Mouse (Mus musculus): Measurements from ENCODE around the gene Ehbp1l1. TPM values are rescaled to one million over a fixed set of nuclear protein-coding genes. Genes with fewer than 3 reads are reported as not detected.
"Not testable (repeated sequence)": the region's sequence is repeated elsewhere in the genome, so short reads cannot be mapped to it uniquely, and the experiment has no call there.

The Ehbp1l1 gene
- total RNA-seq, 2 experiments from 2014 or later = 29.8 to 48.9 TPM

- DNase-seq = no peak
These were observed 16.0 kb downstream of the Ehbp1l1 start for GRCm38 (mm10) chr19:5710068-5710467.

DNA sequence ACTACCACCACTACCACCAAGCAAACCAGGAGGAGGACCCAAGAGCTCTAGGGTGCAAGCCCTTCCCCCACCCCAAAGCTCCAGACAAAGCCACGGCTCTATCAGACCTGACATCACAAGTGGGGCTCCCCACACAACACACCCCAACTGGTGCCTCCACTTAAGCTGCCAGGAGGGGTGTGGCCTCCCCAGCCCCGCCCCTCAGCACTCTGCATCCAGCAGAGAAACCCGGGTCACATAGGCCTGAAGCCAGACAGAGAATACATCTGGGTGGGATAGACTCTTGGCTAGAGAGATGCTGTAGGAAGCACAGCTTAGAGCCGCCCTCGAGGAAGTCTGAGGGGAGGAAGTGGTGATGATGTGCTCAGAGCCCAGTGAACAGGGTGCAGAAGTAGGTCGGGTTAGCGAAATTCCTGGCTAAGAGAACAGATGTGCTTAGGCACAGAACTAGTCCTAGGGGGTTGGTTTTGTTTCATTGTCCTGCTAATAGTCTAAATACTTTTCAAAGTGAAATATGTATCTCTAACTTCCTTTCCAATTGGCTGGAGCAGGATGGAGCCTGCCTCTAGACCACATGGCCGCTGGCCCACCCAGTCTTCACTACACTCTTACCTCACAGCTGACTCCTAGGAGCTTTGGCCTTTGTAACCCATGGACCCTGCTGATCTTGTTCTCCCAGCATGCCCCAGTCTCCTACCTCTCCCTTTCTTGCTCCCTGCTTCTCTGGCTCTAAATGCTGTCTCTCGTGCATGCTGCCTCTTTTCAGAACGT, 21.1 kb downstream of the Ehbp1l1 start:
- DNase-seq = peak; percentile 46

DNA sequence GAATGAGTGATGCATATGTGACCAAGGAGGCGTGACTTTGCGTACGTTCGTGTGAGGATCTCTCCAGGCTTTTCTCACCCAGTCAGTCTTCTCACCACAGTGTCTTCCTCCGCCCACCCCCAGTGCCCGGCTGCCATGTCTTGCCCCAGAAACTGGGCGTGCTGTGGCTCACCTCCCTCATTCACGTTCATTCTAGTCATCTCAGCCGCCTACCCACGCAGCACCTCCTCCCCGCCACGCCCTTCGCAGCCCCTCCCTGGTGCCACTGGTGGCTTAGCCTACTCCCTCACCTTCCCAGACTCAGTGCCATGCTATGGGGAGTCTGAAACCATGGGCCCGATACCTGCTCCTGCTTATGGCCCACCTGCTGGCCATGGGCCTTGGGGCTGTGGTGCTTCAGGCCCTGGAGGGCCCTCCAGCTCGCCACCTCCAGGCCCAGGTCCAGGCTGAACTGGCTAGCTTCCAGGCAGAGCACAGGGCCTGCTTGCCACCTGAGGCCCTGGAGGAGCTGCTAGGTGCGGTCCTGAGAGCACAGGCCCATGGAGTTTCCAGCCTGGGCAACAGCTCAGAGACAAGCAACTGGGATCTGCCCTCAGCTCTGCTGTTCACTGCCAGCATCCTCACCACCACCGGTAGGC, 21.8 kb downstream of the Ehbp1l1 start, which contains the start of gene Kcnk7:
TSS of gene Kcnk7 (plus strand) at position 205 of the 638 bp plus-strand sequence.
- no peak for DNase-seq

GRCm38 (mm10) chr19:5695849-5696462, 30.2 kb downstream of the Ehbp1l1 start:
- no peak for DNase-seq

DNA sequence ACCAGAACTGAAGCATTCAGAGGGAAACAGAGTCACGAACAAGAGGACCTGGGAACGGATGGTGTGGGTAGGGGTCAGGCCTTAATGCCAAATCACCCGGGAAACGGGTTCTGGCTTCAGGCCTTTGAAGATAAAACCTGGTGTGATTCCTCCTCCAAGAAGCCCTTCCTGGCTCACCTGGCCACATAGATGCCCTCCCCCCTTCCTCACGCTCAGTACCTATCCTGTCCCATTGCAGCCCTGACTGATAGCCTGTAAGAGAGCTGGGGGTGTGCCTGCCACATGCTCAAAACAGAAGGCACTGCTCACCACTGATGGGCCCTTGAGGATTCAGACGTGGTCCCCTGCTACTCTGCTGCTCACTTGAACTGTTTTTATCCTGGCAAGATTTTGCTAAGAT, 32.3 kb downstream of the Ehbp1l1 start:
- DNase-seq = no peak

DNA sequence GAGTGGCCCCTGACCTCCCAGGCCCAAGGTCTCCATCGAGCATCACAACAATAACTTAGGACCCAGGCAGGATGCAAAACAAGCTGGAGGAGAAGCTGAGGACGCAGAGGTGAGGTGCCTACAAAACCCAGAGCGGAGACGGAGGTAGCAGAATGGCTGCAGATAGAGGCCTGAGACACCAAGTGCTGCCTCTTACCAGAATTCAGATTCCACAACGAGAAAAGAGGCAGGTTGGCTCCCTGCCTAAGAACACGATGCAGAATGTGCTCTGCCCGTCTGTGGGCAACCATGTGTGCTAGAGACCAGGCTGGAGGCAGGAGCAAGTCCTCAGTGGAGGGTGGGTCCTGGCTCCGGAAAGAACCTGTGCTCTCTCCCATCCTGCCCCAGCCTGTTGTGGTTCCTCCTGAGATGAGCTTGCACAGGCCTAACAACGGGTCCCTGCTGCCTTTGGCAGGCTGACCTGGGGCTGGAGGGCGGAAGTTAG, 33.2 kb downstream of the Ehbp1l1 start:
- DNase-seq = no peak

DNA sequence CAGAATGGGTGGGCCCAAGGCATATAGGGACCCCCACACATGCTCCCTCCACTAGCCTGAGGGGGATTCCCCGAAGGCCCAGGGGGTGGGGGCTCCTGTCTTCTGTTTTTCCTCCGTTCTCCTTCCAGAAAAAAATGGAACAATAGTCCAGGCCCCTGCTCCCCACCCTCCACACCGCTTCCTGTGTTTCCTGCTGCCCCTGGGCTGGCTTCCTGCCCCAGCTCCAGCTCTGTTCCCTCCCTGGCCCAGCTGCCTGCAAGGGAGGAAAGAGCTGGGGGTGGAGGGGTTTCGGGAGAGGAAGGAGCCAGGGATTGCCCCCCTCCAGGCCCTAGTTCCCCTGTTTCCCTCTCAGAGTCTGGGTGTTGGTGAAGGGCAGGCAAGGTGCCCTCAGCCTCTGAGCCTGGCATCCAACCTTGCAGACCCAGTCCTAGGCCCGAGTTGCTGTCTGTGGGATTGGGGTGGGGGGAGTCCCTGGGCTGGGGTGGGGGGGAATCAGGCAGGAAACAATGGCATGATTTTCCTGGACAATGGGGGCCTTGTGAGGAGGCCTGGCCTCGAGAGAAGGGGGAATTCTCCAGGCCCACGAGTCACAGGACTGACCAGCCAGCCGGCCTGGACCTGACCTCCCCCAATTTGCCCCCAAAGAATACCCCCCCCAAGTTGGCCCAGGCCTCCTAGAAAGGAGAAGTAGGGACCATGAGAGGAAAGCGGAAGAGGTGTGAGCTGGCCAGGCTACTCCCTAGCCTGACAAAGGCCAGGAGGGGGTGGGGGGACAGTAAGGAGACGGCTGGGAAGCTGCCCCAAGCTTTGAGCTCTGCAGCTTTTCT, 33.8 kb downstream of the Ehbp1l1 start:
- peak; percentile 64 for DNase-seq

DNA sequence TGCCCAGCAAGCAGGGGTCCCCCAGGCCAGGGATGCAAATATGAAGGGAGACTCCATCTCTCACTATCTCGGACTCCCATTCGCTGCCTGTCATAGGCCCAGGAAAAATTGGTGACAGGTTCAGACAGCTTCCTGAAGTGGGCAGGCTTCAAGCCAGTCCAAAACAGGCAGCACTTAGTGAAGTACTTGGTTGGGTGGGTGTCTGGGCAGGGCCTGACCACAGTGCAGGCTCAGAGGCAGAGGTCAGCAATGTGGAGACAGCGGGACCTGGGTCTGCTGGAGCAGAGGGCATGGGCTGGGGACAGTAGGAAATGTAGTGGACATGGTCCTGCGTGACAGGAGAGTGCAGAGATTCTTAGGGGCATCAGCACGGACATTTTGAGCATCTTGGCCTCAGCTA, 34.5 kb downstream of the Ehbp1l1 start:
- DNase-seq = no peak

GRCm38 (mm10) chr19:5690343-5690735, 35.8 kb downstream of the Ehbp1l1 start:
- DNase-seq = no peak

DNA sequence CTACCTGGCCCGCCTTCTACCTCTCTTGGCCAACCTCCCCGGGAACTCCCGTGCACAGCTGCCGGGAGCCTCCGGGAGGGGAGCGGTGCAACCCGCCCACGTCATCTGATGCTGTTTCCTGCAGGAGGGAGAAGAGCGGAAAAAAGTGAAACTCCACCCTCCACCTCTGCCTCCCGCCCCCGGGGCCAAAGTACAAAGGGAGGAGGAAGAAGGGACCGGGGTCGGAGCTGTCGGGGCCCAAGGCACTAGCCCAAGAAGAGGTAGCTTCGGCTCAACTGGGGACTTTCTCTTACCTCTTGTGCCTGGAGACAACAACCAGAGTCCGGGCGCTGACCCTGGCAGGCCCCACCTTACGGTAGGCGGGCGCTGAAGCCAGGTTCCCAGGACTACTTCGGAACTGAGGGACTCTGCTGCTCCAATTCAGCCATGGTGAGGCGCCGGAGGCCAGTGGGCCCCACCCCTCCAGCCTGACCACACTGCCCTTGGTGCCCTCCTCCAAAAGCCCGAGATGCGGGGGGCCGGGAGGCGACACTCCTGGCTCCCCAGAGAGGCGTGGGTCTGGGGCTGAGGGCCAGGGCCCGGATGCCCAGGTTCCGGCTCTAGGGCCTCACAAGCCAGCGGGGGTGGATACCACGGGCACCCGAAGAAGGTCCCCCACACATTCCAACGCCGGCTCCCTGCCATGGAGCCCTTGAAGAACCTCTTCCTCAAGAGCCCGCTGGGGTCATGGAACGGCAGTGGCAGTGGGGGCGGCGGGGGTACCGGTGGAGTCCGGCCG, 36.4 kb downstream of the Ehbp1l1 start:
- peak; percentile 94 for DNase-seq

GRCm38 (mm10) chr19:5689088-5689428, 37.1 kb downstream of the Ehbp1l1 start:
- no peak for DNase-seq

- peak; percentile 97 for DNase-seq
These were observed 37.7 kb downstream of the Ehbp1l1 start, which contains the start of the genes Map3k11 and Pcnx3 for GRCm38 (mm10) chr19:5688200-5689087. Gene Map3k11, plus strand, starts transcription at chr19:5688742. Gene Pcnx3, minus strand, starts transcription at chr19:5688908.

DNA sequence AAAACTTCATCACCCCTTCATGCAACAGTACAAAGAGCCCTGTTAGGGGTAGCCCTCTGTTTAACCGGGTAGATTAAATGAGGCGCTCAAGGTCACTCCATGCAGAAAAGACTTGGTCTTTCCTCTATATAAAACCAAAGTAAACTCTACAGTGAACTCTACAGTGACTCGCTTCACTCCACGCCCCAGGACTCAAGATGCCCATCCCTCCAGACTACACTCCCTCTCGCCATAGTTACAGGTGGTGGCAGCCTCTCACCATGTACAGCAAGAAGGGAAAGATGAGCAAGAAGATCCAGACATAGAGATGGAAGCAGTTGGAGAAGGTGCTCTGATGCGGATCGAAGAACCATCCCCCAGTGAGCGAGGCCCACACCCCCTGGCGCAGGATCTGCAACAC, 38.4 kb downstream of the Ehbp1l1 start:
- DNase-seq = no peak

DNA sequence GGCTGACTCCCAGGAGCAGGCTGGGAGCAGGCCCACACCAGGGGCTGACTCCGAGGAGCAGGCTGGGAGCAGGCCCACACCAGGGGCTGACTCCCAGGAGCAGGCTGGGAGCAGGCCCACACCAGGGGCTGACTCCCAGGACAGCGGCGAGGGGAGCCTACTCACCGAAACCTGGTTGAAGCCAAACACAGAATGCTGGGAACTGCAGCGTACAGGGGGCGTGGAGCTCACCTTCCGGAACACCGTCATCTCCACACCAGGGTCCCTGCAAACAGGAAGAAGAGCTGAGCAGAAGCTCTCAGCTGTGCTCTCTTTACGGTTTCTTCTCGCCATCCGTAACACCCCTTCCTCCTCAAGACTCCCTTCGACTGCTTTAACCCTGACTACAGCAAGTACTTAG, 39.2 kb downstream of the Ehbp1l1 start:
- DNase-seq = not testable (repeated sequence)

GRCm38 (mm10) chr19:5686437-5686836, 39.7 kb downstream of the Ehbp1l1 start:
- no peak for DNase-seq

GRCm38 (mm10) chr19:5685861-5686260, 40.3 kb downstream of the Ehbp1l1 start:
- DNase-seq = no peak

- DNase-seq = no peak
These were observed 40.7 kb downstream of the Ehbp1l1 start for GRCm38 (mm10) chr19:5685431-5685830.

DNA sequence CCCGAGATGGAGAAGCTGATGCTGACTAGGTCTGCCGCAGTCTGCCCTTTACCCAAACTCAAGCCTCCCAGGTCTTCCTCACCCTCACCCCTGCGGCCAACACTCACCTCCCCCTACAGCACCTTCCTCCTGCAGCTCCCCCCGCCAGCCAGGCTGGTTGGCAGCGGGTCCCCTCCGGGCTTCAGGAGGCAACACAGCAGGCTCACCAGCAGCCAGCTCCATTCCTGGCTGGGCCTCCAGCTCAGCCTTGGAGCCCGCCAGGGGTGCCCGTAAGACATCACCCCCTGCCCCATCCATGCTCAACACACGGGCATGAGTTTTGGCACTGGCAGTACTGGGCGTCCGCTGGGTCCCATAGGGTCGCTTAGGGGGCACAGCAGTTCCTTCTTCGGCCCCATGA, 41.1 kb downstream of the Ehbp1l1 start:
- no peak for DNase-seq

GRCm38 (mm10) chr19:5684236-5684635, 41.9 kb downstream of the Ehbp1l1 start:
- DNase-seq = no peak

DNA sequence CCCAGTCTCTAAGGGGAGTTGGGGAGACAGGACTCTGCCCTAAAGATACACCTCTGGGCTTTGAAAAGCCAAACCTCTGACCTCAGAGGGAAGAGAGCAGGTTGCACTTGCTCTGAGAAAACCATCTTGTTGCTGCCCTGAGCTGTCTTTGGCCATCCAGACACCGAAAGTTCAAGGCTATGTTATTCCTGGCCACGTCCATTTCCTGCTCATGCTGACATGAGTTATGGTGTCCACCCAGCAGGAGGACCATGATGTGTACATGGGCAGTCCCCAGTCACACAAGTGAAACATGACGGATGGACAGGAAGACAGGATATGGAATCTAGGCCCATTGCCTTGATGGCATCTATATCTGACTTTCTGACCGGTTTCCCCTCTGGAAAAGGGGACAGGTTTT, 45.7 kb downstream of the Ehbp1l1 start:
- peak; percentile 63 for DNase-seq
